Mouse (Mus musculus): ENCODE data around the gene Myo16.
A peak's percentile ranks its signal among the peaks of the same experiment; 100 is the strongest.

DNA sequence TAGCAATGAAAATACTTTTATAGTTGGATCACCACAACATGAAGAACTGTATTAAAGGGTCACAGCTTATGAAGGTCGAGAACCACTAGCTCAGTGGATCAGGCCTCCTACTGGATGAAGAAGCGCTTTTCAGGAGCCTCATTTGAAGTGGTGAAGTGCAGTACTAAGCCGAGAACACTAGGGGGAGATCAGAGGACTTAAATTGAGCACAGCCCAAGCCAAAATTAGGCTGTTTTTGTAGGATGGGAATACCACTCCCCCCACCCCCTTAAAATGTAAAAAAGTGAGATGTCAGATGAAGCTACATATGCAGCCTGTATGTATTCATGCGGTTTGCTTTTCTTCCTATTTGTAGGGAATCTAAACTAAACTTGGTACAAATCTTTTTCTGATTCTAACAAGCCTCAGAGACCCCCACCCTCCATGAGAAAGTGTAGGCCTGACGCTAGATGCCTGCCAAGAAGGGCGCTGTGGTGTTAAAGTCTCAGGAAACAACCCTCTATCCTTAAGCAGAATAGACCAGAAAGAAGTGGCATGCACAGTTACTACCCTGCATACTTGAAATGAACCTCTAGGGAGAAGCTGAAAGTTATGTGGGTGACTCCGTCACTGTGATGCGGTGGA lies 77.1 kb downstream of the Myo16 start:
- no peak for TF ChIP-seq POLR2A (IDR thresholded peaks at IDR 0.05; ENCODE audit: insufficient read depth, low read length)
- TF ChIP-seq CTCF (IDR thresholded peaks at IDR 0.05; ENCODE audit: low read depth, low read length): peak; percentile 9

Measured in ES-Bruce4 (cell line).